Mouse (Mus musculus) myocyte (in vitro differentiated cells): ENCODE results near the gene Spata17. TPM values are rescaled to one million over a fixed set of nuclear protein-coding genes. Genes with fewer than 3 reads are reported as not detected.
A peak's percentile ranks its signal among the peaks of the same experiment; 100 is the strongest.

Experiments
- H3K27me3 ChIP-seq: one replicate; pipeline ENCODE4 v1.6.1; 2011; ENCODE audit not compliant: control insufficient read depth, insufficient read depth, insufficient read length
- H3K36me3 ChIP-seq: one replicate; pipeline ENCODE4 v1.6.1; 2011; ENCODE audit not compliant: control insufficient read depth, insufficient read depth
- H3K4me2 ChIP-seq: one replicate; pipeline ENCODE4 v1.6.1; 2011; ENCODE audit warnings: low read depth, control low read depth
- H3K4me3 ChIP-seq: one replicate; pipeline ENCODE4 v1.5.1; 2011; ENCODE audit warnings: mild to moderate bottlenecking, control low read depth, moderate library complexity
- H3K79me2 ChIP-seq: one replicate; pipeline ENCODE4 v1.6.1; 2011; ENCODE audit not compliant: control insufficient read depth, insufficient read depth
- H3ac ChIP-seq: one replicate; pipeline ENCODE4 v1.6.1; 2011; ENCODE audit not compliant: control insufficient read depth, insufficient read length
- CEBPB ChIP-seq: IDR thresholded peaks from 2 replicates; pipeline ENCODE4 v1.6.1; 2011; ENCODE audit warnings: mild to moderate bottlenecking, moderate library complexity; ENCODE audit not compliant: poor library complexity, insufficient read depth, severe bottlenecking
- E2F4 ChIP-seq: IDR thresholded peaks from one replicate; pipeline ENCODE4 v1.6.1; 2011; ENCODE audit warnings: mild to moderate bottlenecking, control low read depth, moderate library complexity; ENCODE audit not compliant: insufficient read depth
- MAX ChIP-seq: IDR thresholded peaks from one replicate; pipeline ENCODE4 v1.6.1; 2011; ENCODE audit warnings: low read depth, mild to moderate bottlenecking, control low read depth
- MYOD1 ChIP-seq, 3 experiments: IDR thresholded peaks; one replicate each; pipeline ENCODE4 v1.6.1; 2011; ENCODE audit warnings: control low read depth in 2 of 3, low read depth in 2 of 3, mild to moderate bottlenecking in 2 of 3, moderate library complexity in 1 of 3; ENCODE audit not compliant: insufficient read length in 2 of 3, control insufficient read depth in 1 of 3
- MYOG ChIP-seq, 3 experiments: IDR thresholded peaks; one replicate each; pipeline ENCODE4 v1.6.1; 2011; ENCODE audit warnings: control low read depth in 2 of 3, low read depth in 2 of 3, mild to moderate bottlenecking in 2 of 3; ENCODE audit not compliant: insufficient read length in 2 of 3, control insufficient read depth in 1 of 3, insufficient read depth in 1 of 3
- POLR2A ChIP-seq: IDR thresholded peaks from one replicate; pipeline ENCODE4 v1.6.1; 2011; ENCODE audit warnings: low read depth, mild to moderate bottlenecking, control low read depth, moderate library complexity; ENCODE audit not compliant: insufficient read length
- POLR2AphosphoS2 ChIP-seq: IDR thresholded peaks from one replicate; pipeline ENCODE4 v1.6.1; 2011; ENCODE audit warnings: low read depth, control low read depth; ENCODE audit not compliant: insufficient read length
- REST ChIP-seq: IDR thresholded peaks from one replicate; pipeline ENCODE4 v1.6.1; 2011; ENCODE audit warnings: mild to moderate bottlenecking, control low read depth, moderate library complexity; ENCODE audit not compliant: insufficient read depth, insufficient read length
- SRF ChIP-seq: IDR thresholded peaks from one replicate; pipeline ENCODE4 v1.6.1; 2011; ENCODE audit warnings: low read depth; ENCODE audit not compliant: control insufficient read depth, insufficient read length
- TCF12 ChIP-seq: IDR thresholded peaks from one replicate; pipeline ENCODE4 v1.6.1; 2011; ENCODE audit warnings: mild to moderate bottlenecking, control low read depth; ENCODE audit not compliant: poor library complexity, insufficient read depth, severe bottlenecking
- TCF3 ChIP-seq: IDR thresholded peaks from one replicate; pipeline ENCODE4 v1.6.1; 2011; ENCODE audit warnings: low read depth, control low read depth; ENCODE audit not compliant: insufficient read length
- USF1 ChIP-seq: IDR thresholded peaks from one replicate; pipeline ENCODE4 v1.6.1; 2011; ENCODE audit warnings: low read depth, mild to moderate bottlenecking, control low read depth, moderate library complexity
- polyA plus RNA-seq: library from polyadenylated mRNA; unstranded; fragments of >200 nt; fragmentation: generic; extraction: Trizol; gene quantifications from one replicate; pipeline ENCODE4 v1.2.1, GENCODE M21; 2012; ENCODE audit warnings: missing spikeins

The Spata17 gene
- polyA plus RNA-seq, 1 experiment = 0.05 TPM

DNA sequence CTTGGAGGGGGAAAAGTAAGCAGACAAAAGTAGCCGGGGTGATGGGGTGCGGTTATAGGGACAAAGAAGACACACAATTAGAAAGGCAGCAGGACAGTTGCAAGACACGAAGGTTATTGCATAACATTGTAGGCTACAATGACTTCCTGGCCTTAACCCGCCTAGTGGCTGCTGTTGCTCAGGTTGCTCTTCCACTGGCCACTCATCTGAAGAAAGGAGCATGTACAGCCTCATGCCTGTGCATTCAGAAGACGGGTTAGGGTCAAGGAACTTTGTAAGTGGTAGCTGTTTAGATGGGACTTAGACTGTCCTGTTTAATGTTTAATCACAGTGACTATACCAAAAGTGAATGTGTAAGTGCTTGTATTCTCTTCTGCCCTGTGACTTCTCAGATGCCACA lies 26.1 kb upstream of the Spata17 start:
- Histone ChIP-seq H3ac (no peak overlapping the region), H3K4me3 (no peak overlapping the region), H3K36me3 (no peaks in the 10 kb centered on the region), H3K79me2 (peaks cover 5% of the 10 kb centered on the region), H3K4me2 (no peak overlapping the region), H3K27me3 (no peaks in the 10 kb centered on the region)
- TF ChIP-seq POLR2AphosphoS2 (no peak), E2F4 (no peak), USF1 (no peak), TCF12 (no peak), POLR2A (no peak)

DNA sequence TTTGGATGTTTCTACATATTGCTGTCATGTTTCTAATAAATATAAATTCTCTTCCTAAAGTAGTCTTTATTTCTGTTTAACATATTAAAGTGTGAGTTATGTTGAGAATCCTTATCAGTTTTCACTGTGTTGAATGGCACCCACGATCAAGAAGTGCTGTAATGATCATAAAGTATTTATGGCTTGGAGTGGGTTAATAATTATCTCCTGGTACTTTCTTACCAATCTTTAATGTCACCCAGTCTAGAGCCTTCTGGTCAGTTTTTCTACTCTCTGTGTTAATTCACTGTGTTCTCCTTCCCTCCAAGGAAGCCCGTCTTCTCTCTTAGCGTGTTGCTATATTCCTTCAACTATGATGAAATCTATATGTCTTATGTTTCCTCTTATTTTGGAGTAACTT lies 25.0 kb upstream of the Spata17 start:
- H3K4me3 ChIP-seq = no peak overlapping the region
- H3K4me2 ChIP-seq = no peak overlapping the region
- H3ac ChIP-seq = no peak overlapping the region
- no peaks in the 10 kb centered on the region for H3K27me3 ChIP-seq
- no peaks in the 10 kb centered on the region for H3K36me3 ChIP-seq
- H3K79me2 ChIP-seq = peaks cover 5% of the 10 kb centered on the region
- TF ChIP-seq MYOD1 (IDR thresholded peaks at IDR 0.05; ENCODE audit: control insufficient read depth in 1 of 3, insufficient read length in 2 of 3, low read depth in 2 of 3) = no peak
- TF ChIP-seq USF1 = no peak
- TF ChIP-seq MYOG (IDR thresholded peaks at IDR 0.05; ENCODE audit: control insufficient read depth in 1 of 3, insufficient read depth in 1 of 3, insufficient read length in 2 of 3, low read depth in 2 of 3) = no peak

DNA sequence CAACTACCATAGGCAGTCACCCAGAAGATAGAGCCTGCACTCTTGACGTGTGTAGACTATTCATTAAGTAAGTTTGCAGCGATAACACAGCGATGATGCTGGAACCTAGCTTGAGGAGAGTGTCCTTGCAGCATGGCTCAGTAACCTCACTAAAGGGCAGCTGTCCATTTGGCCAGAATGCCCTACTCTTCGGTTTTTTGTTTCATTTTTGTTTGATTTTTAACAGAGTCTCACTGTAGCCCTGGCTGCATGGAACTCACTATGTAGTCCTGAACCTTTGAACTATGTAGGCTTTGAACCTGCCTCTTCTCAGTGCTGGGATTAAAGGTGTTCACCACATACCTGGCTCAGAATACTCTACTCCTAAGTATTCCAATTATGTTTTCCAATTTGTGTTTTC lies 22.8 kb upstream of the Spata17 start:
- H3K4me2 ChIP-seq = no peak overlapping the region
- no peaks in the 10 kb centered on the region for H3K36me3 ChIP-seq
- H3K4me3 ChIP-seq = no peak overlapping the region
- H3K27me3 ChIP-seq = no peaks in the 10 kb centered on the region
- H3ac ChIP-seq = no peak overlapping the region
- H3K79me2 ChIP-seq = peaks cover 5% of the 10 kb centered on the region
- TF ChIP-seq POLR2AphosphoS2 = no peak
- TF ChIP-seq TCF12 = no peak
- TF ChIP-seq MYOG (IDR thresholded peaks at IDR 0.05; ENCODE audit: control insufficient read depth in 1 of 3, insufficient read depth in 1 of 3, insufficient read length in 2 of 3, low read depth in 2 of 3) = no peak
- no peak for TF ChIP-seq USF1
- no peak for TF ChIP-seq TCF3
- no peak for TF ChIP-seq SRF
- TF ChIP-seq POLR2A = no peak
- TF ChIP-seq MYOD1 (IDR thresholded peaks at IDR 0.05; ENCODE audit: control insufficient read depth in 1 of 3, insufficient read length in 2 of 3, low read depth in 2 of 3) = no peak
- TF ChIP-seq CEBPB = no peak
- no peak for TF ChIP-seq E2F4
- TF ChIP-seq MAX = no peak
- no peak for TF ChIP-seq REST

DNA sequence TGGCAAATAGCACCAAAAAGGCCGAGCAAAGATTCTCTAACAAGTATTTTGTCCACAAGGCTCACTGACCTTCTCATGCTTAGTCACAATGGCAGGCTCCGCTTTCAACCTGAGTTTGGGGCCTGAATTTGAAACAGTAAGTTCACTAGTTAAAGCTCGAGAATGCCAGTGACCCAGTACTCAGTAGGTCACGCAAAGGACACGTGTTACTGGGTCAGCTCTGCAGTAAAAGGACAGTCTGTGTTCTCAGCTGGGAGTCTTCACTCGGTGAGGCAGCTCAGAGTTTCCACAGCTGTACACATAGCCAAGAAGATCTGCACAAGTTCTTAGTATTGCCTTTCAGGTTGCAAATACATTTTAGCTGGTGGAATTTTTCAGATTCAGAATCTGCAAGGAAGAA lies 21.0 kb upstream of the Spata17 start:
- no peak overlapping the region for H3ac ChIP-seq
- peaks cover 5% of the 10 kb centered on the region for H3K79me2 ChIP-seq
- no peak overlapping the region for H3K4me2 ChIP-seq
- TF ChIP-seq POLR2A = no peak
- TF ChIP-seq MYOG (IDR thresholded peaks at IDR 0.05; ENCODE audit: control insufficient read depth in 1 of 3, insufficient read depth in 1 of 3, insufficient read length in 2 of 3, low read depth in 2 of 3) = no peak
- no peak for TF ChIP-seq CEBPB
- no peak for TF ChIP-seq POLR2AphosphoS2
- no peak for TF ChIP-seq MAX
- no peak for TF ChIP-seq MYOD1 (IDR thresholded peaks at IDR 0.05; ENCODE audit: control insufficient read depth in 1 of 3, insufficient read length in 2 of 3, low read depth in 2 of 3)
- no peak for TF ChIP-seq SRF
- TF ChIP-seq TCF12 = no peak
- TF ChIP-seq USF1 = no peak
- TF ChIP-seq E2F4 = no peak
- no peak for TF ChIP-seq TCF3
- TF ChIP-seq REST = no peak
- no peak overlapping the region for H3K4me3 ChIP-seq
- peaks cover 8% of the 10 kb centered on the region for H3K36me3 ChIP-seq
- no peaks in the 10 kb centered on the region for H3K27me3 ChIP-seq

DNA sequence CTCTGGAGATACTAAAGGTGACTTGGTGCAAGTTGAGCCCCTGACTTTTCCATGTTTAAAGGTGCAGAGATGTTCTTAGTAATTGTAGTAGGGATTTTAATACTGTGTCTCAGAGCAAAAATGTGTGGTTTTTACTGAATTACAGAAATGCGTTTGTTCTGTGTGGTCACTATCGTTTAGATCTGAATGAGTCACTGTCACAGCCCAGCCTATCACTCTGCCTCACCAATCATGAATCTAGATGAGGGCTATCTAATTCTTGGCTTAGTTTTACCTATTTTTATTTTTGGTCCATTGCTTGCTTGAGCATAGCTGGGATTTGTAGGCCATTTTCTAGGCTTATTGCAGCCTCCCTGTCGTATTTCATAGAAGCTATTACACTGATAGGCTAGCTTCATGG lies 19.9 kb upstream of the Spata17 start:
- Histone ChIP-seq H3K4me2 (peak overlapping the region; percentile 24), H3K36me3 (peaks cover 8% of the 10 kb centered on the region), H3K79me2 (peaks cover 14% of the 10 kb centered on the region), H3K27me3 (no peaks in the 10 kb centered on the region), H3ac (no peak overlapping the region), H3K4me3 (no peak overlapping the region)
- no peak for TF ChIP-seq E2F4
- TF ChIP-seq MYOG (IDR thresholded peaks at IDR 0.05; ENCODE audit: control insufficient read depth in 1 of 3, insufficient read depth in 1 of 3, insufficient read length in 2 of 3, low read depth in 2 of 3) = no peak
- no peak for TF ChIP-seq SRF
- no peak for TF ChIP-seq REST
- no peak for TF ChIP-seq POLR2AphosphoS2
- TF ChIP-seq TCF12 = no peak
- TF ChIP-seq POLR2A = no peak
